Mouse (Mus musculus) liver, adult (tissue): ENCODE data around the gene Capn11.

Experiments
- GATA4 ChIP-seq: IDR thresholded peaks from 2 replicates; pipeline ENCODE4 v1.6.1; 2014; ENCODE audit warnings: mild to moderate bottlenecking, low read length; ENCODE audit not compliant: insufficient replicate concordance

The Capn11 gene

DNA sequence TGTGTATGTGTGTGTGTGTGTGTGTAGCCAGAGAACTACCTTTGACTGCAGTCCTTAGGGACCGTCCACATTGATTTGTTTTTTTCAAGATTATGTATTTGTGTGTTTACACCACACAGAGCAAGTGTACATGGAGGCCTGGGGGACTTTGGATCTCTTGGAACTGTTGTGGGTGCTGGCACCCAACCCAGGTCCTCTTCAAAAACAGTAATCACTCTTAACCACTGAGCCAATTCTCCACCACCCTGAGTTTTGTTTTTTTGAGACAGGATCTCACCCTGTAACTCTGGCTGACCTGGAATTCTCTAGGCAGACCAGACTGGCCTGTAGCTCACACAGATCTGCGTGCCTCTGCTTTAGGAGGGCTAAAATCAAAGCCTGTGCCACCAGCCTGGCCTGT lies 60.7 kb downstream of the Capn11 start:
- TF ChIP-seq GATA4, result peak; percentile 43; the same call in 1 of the 2 replicates

DNA sequence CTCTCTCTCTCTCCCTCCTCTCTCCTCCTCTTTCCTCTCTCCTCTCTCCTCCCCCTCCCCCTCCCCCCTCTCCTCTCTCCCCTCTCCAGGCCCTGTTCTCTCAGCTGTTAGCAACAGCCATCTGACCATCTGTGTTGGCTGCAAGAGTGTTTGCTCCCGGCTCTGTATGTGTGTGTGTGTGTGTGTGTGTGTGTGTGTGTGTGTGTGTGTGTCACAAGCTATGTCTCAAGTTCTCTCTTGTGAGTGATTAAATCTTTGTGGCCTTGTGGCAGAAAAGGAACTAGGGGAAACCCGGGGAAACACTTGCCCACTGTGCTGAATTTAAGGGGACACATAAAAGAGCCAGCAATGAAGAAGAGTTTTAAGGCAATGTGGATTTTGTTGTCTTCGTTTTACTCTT lies 61.3 kb downstream of the Capn11 start:
- no peak for TF ChIP-seq GATA4

DNA sequence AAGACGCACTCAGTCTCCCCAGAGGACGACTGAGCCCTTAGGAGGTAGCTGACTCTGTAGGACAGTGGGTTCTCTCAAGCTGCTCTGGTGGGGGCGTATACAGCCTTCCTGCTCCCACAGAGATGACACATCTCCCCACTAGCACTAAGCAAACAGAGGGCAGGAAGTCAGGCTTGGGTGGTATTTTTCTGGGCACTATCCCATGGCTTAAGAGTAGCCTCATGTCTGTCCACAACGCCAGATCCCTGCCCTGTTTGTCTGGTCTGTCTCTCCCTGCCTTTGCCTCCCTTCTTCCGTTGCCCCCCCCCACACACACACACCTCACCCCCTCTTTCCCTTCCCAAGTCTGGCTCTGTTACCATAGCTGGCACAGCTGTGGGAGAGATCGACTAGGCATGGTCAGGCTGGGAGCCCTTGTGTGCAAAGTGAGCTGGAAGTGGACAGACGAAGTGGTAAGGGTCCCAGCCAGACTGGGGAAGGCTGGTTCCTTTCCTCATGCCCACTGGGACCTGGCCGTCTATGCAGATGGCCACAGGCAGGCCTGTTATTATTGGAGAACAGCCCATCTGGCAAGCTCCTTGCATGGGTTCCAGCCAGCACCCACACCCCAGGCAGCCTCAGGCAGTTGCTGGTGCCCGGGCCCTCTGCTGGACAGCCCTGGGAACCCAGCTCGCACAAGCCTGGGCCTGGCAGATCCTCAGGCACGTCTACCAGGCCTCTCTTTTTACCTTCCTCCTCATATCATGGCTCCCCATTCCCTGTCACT lies 62.3 kb downstream of the Capn11 start:
- no peak; the same call in 1 of the 2 replicates for TF ChIP-seq GATA4

DNA sequence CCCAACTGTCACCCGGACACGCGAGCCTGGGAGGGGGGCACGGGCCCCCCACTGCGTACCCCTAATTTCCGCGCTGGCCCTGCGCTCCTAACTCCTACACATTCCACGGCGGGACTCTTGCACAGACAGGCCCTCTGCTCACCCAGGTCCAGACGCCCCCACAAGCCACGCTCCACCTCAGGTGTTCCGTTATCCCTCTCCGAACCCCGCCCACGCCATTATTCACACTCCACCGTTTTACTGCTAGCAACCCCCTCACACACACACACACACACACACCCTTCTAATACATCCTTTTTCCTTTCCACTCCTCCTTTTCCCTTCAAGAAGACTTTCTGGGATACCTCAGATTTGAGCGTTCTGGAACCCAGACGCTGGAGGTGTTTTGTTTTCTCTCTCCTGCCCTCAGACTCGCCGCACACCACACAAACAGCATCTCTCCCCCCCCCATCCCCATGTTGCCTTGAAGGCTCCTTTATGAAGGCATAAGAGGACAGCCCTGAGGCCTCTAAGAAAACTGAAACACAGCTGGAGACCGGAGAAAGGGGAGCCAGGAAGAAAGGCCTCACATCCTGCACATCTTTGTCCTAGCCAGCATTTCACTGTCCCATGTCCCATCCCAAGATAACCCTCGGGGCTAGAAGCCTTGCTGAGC lies 63.3 kb downstream of the Capn11 start:
- no peak for TF ChIP-seq GATA4

DNA sequence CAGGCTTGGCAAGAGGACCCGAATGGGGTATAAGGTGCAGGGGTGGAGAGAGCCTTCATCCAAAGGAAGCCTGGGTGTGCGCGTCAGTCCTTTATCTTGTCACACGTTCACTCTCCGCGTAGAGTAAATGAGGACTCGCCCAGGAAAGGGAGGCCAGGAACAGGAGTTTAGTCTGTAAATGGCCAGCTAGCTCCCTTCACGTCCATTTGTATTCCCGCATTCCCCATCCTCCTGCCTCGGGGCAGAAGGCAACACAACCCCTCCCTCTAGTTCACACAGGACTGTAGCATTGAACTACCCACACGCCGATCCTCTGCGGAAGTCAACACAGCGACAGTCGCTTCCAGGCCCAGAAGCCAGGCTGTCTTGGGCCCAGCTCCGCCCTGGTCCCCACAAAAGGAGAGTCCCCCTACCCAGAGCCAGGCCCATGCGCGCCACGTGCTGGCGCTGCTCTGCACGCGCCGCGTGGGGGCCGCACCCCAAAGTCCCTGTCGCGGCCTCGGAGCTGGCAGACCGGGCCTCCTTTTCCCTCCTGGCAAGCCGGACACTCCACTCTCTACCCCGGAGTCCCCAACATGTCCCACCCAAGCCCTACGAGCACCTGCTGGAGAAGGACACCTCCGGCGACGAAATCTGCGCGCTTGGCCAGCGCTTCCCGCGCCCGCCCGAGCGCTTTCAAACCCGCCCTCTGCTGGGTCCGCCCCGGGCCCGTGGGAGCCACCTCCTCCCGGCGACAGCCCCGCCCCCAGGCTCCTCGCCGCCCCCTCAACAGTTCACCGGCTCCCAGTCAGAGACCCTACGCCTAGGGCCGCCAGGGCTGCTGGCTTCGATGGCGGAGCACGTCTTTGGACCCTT lies 64.0 kb downstream of the Capn11 start:
- TF ChIP-seq GATA4, result no peak

DNA sequence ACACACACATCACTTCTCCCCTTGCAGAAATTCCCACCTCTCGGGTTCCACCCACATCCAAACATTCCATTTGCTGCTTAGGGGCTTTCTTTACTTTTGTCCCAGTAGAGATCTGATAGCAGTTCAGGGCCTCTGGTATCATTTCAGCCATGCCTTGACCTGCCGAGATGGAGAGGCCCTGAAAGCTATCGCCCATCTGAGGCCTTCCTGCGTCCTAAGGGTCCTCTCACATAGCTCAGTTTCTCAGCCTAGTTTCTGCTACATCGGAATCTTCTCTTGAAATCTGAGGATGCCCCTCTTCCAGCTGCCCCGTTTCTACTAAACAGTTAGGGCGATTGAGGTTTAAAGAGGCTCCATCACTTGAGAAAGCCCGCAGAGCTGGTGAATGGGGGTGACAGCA lies 64.9 kb downstream of the Capn11 start:
- no peak for TF ChIP-seq GATA4

DNA sequence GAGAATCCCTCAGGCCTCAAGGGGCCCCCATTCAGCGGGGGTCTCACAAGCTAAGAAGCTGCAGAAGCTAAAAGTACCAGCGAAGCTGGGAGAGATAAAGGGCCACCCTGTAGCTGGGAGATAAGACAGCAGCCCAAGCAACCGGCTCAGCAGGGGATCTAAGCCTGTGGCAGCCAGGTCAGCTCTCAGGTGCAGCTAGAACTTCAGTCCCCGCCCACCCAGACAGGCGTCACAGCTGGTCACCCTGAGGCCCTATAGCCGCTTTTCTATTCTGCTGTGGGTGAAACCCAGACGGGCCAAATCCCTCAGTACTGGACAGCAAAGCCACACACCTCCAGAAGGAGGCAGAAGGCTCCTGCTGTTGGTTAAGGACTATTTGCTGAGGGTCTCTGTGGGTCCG lies 65.6 kb downstream of the Capn11 start:
- no peak for TF ChIP-seq GATA4

DNA sequence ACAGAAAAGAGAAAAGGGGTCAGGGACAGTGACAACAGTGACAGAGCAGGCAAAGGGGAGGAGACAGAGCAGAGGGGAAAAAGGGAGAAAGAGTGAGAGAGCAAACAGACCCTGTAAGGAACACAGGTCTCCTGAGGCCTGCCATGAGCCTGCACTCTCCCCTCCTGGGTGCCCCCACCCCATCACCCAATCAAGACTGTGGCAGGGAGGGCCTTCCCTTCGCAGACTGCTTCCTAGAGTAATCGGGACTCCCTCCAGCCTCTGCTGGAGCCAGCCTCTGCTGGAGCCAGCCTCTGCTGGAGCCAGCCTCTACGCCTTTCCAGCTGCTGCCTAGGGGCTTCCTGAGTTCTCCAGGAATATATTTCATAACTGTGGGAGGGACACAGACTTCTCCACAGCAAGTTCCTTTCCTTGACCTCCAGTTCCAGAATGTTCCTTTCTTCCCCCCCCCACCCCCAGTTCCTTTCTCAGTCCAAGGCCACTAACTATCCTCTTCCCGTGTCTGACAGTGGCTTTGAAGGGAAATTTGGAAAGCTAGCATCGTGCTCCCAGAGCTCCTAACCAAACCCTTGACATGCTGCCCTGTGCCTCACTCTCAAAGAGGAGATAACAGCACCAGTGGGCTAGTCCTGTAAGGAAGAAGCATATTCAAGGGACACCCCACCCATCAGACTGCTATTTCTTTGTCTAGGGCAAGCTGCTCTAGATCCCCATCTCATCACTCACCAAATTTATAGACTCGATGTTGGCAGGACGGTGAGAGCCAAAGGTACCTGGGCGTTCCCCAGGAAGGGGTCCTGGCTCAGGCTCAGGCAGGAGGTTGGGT lies 66.3 kb downstream of the Capn11 start:
- TF ChIP-seq GATA4, result peak; percentile 15; the same call in 1 of the 2 replicates

DNA sequence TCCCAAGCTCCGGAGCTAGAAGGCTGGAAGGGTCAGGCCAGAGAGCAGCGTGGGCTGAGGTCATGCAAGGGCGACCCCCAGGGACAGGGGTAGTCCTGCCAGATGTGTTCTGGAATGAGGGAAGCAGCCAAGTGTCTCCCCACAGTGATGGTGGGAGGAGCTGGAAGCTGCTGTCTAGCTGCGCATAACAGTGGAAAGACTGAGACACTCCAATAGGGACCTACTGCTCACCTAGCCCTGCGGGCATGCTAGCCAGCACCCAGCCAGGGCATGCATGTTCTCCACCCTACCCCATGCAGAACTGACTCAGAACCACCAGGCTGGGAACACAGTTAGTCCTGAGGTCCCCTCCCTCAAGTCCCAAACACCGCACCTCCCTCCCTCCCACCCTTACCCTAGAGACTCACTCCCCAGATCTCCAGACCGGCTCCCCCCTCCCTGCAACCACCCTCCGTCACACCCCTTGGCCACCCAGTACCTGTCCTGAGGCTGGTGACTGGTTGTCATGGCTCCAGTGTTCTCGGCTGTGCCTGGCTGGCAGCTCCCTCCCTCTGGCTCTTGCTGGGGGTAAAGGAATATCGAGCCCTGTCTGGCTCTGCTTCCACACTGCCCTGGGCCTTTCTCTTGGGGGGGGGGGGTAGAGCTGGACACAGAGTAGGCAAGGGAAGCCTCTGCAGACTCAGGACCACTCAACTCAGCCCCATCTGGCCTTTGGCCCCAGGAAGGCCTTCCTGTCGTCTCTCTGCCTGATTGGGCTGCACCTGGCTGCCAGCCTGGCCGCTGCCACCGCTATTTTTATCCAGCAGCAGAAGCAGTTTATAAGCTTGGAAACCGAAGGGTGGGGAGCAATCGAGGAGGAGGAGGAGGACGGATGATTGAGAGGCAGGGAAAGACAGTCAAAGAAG lies 67.2 kb downstream of the Capn11 start:
- TF ChIP-seq GATA4, result no peak

DNA sequence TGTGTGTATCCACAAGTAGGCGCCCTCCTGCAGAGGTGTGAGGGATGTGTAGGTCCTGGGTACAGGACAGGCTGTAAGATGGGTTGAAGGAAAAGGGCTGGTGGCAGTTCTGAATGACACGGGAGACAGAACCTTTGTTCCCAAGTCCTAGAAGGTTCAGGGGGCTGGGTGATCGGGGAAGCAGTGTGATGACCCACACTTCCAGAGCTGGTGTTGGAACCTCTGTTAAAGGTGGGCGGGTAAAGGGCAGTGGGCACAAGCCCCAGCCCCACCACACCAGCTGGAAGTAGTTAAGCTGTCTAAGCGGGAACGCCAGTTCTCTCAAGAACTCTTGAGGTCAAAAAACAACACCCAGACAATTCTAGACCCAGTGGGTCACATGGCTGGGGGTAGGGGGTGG lies 68.7 kb downstream of the Capn11 start:
- no peak for TF ChIP-seq GATA4

DNA sequence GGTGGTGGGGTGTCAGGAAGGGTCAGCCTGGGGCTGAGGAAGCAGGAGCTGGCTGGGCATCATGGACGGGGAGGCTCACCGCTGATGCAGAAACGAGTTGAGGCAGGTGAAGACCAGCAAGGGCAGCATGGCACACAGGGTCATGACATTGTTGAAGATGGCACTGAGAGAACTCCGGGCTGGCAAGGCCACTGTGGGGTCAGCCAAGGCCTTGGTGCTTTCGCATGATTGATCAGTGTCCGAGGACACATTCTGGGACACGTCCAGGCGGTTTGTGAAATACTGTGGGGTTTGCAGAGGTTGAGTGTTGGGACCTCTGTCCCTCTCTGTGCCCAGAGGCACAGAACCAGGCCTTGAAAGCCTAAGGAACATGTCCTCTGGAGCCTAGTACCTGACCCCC lies 69.3 kb downstream of the Capn11 start:
- no peak for TF ChIP-seq GATA4

DNA sequence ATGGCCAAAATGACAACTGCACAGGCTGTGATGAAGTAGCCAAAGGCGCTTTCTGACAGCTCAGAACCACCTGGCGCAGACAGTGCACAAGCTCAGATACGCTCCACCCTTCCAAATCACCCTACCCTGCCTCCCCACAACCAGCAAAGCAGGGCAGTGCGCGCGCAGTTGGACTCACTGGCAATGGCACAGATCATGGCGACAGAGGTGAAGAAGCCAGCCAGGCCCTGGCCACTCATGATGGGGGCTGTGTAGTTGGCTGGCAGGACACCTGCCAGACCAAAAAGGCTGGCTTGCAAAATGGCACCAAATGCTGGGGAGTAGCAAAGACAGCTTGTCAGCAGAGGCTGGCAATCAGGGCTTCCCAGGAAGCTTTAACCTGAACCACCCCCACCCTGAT lies 69.9 kb downstream of the Capn11 start:
- no peak for TF ChIP-seq GATA4

DNA sequence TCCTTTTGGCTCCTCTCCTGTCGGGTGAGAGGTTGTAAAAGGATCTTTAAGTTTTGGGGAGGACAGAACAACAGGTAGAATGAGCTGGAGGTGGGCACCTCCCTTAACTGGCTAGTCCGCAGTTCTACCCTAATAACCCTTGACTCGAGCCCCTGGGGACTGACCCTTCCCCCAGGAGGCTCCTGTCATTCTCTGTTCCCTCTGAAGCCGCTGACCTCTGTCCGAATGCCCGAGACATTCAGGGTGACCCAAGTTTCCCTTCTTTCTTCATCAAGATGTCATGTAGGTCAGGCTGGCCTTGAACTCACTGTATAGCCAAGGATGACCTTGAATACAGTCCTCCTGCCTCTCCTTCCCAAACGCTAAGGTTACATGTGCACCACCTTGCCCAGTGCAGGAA lies 70.8 kb downstream of the Capn11 start:
- TF ChIP-seq GATA4, result no peak

DNA sequence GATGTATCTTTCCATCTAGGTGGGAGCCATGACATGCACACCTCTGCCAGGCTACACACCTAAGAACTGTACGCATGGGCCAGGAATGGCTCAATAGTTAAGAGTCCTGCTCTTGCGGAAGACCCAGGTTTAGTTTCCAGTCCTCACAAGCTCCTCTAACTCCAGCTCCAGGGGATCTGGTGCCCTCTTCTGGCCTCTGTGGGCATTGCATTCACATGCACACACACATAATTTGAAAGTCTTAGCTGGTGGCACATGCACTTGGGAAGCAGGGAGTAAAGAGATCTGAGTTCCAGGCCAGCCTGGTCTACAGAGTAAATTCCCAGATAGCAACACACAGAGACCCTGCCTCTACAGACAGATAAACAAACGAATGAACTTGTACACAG lies 72.7 kb downstream of the Capn11 start:
- no peak for TF ChIP-seq GATA4
